Mouse (Mus musculus) embryonic facial prominence, embryonic 15.5 days (tissue): Measurements from ENCODE around the gene Hipk1. TPM values are rescaled to one million over a fixed set of nuclear protein-coding genes. Genes with fewer than 3 reads are reported as not detected.
A peak's percentile ranks its signal among the peaks of the same experiment; 100 is the strongest.
"Not testable (repeated sequence)": the region's sequence is repeated elsewhere in the genome, so short reads cannot be mapped to it uniquely, and the experiment has no call there.

ENCODE experiments used
- ATAC-seq: fragments of 200-750 bp; cut with Nextera tagmentation; 2 replicates; pipeline ENCODE4 v1.8.0; 2017; ENCODE audit warnings: low read depth, moderate TSS enrichment; ENCODE audit not compliant: insufficient number of reproducible peaks, low FRiP score, low TSS enrichment
- H3K27ac ChIP-seq: fragments of 300-500 bp; sonication (generic); replicated peaks from 2 replicates; pipeline ENCODE4 v1.5.1; 2015; ENCODE audit warnings: mild to moderate bottlenecking, inconsistent platforms
- H3K27me3 ChIP-seq: fragments of 300-500 bp; sonication (generic); 2 replicates; pipeline ENCODE4 v1.6.1; 2015; ENCODE audit warnings: inconsistent platforms
- H3K36me3 ChIP-seq: fragments of 300-500 bp; sonication (generic); 2 replicates; pipeline ENCODE4 v1.6.1; 2015; ENCODE audit warnings: mild to moderate bottlenecking, inconsistent platforms
- H3K4me1 ChIP-seq: fragments of 300-500 bp; sonication (generic); 2 replicates; pipeline ENCODE4 v1.6.1; 2015; ENCODE audit warnings: inconsistent platforms
- H3K4me2 ChIP-seq: fragments of 300-500 bp; sonication (generic); replicated peaks from 2 replicates; pipeline ENCODE4 v1.6.1; 2015; ENCODE audit warnings: mild to moderate bottlenecking, inconsistent platforms
- H3K4me3 ChIP-seq: fragments of 300-500 bp; sonication (generic); replicated peaks from 2 replicates; pipeline ENCODE4 v1.5.1; 2015; ENCODE audit warnings: mild to moderate bottlenecking, inconsistent platforms
- H3K9ac ChIP-seq: fragments of 300-500 bp; sonication (generic); 2 replicates; pipeline ENCODE4 v1.6.1; 2015; ENCODE audit warnings: inconsistent platforms
- H3K9me3 ChIP-seq: fragments of 300-500 bp; sonication (generic); replicated peaks from 2 replicates; pipeline ENCODE4 v1.6.1; 2016; ENCODE audit warnings: inconsistent platforms
- WGBS: fragments of 180-500 bp; shearing (Covaris S2); methylation state at CpG from one replicate; pipeline ENCODE4 v1.1.7; 2015; 5-methylcytosine and 5-hydroxymethylcytosine counted together
- polyA plus RNA-seq: library from polyadenylated mRNA; unstranded; fragments of >200 nt; fragmentation: Nextera tagmentation; extraction: Ambion mirVana; gene quantifications from 2 replicates; pipeline ENCODE4 v1.2.1, GENCODE M21; 2015

Hipk1 gene
- polyA plus RNA-seq: 12.4 TPM in 2 replicates

- 9% methylated on average over 47 of the region's 49 CpGs for WGBS
These were observed at the start of gene Hipk1 for GRCm38 (mm10) chr3:103791230-103792110. Gene Hipk1 (minus strand): TSS chr3:103791563.

GRCm38 (mm10) chr3:103840946-103841345 is 49.6 kb upstream of the Hipk1 start:
- H3K9me3 ChIP-seq, H3K27me3 ChIP-seq, H3K4me1 ChIP-seq, H3K36me3 ChIP-seq, ATAC-seq, H3K27ac ChIP-seq, H3K4me2 ChIP-seq, H3K9ac ChIP-seq, H3K4me3 ChIP-seq: not testable (repeated sequence)
- 92% methylated on average over 7 of the region's 7 CpGs for WGBS

More at GRCm38 (mm10) chr3:103791230-103792110, at the start of gene Hipk1:
- Histone ChIP-seq H3K9me3 (no peaks in the 10 kb centered on the region), H3K4me3 (peak within 1 kb of the TSS; percentile 90), H3K36me3 (no peaks in the 10 kb centered on the region), H3K4me1 (peaks cover 22% of the 10 kb centered on the region), H3K27ac (peak within 1 kb of the TSS; percentile 87), H3K4me2 (peak within 1 kb of the TSS; percentile 66), H3K27me3 (no peaks in the 10 kb centered on the region), H3K9ac (peak within 1 kb of the TSS; percentile 75)
- peak; percentile 96 for ATAC-seq

DNA sequence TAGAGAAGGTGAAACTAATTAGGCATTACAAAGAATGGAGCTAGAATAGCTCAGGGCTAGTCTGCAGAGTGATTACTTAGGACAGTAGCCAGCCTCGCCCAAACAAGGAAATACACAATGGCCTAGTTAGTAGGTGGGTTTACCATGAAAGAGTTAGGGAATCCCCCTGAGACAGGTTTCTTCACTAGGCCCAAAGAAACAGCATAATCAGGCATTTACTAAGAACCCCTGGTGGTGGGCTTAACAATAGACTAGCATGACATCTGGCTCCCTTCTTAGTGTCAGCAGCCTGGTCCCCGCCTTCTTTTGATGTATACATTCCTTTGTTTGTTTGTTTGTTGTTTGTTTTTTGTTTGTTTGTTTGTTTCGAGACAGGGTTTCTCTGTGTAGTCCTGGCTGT is 48.8 kb upstream of the Hipk1 start:
- not testable (repeated sequence) for ATAC-seq

GRCm38 (mm10) chr3:103839711-103840110 is 48.3 kb upstream of the Hipk1 start:
- Histone ChIP-seq H3K4me3 (no peak overlapping the region), H3K4me1 (no peaks in the 10 kb centered on the region), H3K9me3 (no peaks in the 10 kb centered on the region), H3K27ac (no peak overlapping the region), H3K4me2 (no peak overlapping the region), H3K9ac (no peak overlapping the region), H3K27me3 (no peaks in the 10 kb centered on the region), H3K36me3 (no peaks in the 10 kb centered on the region)
- ATAC-seq: no peak
- WGBS: 88% methylated on average over 6 of the region's 6 CpGs

More for the DNA sequence above, 48.8 kb upstream of the Hipk1 start:
- H3K36me3 ChIP-seq, H3K4me2 ChIP-seq, H3K27me3 ChIP-seq, H3K9me3 ChIP-seq, H3K4me1 ChIP-seq, H3K4me3 ChIP-seq, H3K9ac ChIP-seq, H3K27ac ChIP-seq: not testable (repeated sequence)
- 84% methylated on average over 3 of the region's 3 CpGs for WGBS

DNA sequence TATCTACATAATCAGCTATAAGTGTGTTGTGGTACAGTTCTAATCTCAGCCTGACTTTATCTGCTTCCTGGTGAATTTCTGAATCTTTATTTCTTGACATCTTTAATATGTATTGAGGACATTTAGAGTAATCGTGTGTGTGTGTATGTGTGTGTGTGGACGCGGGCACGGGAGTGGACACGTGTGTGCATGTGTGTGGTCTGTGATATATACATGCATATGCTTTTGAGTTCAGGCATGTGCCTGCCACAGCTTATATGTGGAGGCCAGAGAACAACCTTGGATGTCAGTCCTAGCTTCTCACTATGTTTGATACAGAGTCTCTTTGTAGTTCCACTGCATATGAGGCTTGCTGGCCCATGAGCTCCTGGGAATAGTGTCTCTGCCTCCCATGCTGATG is 45.1 kb upstream of the Hipk1 start:
- Histone ChIP-seq H3K9ac (no peak overlapping the region), H3K36me3 (no peaks in the 10 kb centered on the region), H3K4me3 (no peak overlapping the region), H3K27ac (no peak overlapping the region), H3K4me1 (no peaks in the 10 kb centered on the region), H3K4me2 (no peak overlapping the region), H3K9me3 (no peaks in the 10 kb centered on the region), H3K27me3 (no peaks in the 10 kb centered on the region)
- no peak for ATAC-seq
- 87% methylated on average over 5 of the region's 5 CpGs for WGBS

DNA sequence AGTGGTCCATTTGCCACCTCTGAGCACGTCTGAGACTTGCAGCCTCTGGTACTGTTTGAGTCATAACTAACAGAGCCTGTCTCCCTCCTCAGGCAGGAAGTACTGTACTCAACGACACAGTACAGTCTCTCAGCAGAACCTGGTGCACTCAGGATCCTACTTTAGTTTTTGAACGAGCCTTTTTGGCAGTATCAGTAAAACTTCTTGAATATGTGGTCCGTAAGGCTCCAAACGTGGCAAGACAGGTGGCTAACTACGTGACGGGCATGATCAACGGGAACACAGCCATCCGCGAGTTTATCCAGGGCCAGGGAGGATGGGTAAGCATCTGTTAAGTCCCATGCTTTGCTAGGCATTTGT is 44.6 kb upstream of the Hipk1 start:
- 72% methylated on average over 10 of the region's 10 CpGs for WGBS

DNA sequence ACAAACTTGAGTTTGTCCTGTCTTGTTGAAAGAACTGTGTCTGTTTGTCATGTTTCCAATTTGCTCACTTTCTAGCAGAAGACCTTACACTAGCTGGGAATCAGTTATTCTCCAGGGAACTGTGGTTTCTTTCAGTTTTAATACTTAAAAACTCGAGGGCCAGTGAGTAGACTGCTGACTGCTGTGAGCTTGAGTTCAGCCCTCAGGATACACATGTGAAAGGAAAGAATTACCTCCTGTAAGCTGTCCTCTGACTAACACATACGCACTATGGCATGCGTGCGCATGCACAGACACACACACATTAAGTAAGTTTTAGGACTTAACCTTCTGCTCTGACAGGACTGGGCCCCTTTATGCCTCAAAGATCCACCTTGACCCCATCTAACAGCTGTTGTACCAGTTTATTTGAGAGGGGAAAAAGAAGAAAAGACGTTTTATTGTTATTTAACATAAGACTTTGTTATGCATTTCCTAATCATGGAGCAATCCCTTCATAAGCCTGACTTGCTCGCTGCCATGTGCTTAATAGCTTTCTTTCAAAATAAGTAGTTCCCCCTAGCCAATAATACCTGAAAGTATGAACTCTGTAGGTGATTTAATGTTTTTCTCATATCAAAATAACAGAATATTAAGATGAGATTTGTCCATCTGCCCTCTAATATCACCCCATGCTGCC is 44.0 kb upstream of the Hipk1 start:
- no peaks in the 10 kb centered on the region for H3K4me1 ChIP-seq
- 43% methylated on average over 6 of the region's 6 CpGs for WGBS
- H3K36me3 ChIP-seq: no peaks in the 10 kb centered on the region
- no peak overlapping the region for H3K9ac ChIP-seq
- H3K4me3 ChIP-seq: no peak overlapping the region
- no peak for ATAC-seq
- no peak overlapping the region for H3K27ac ChIP-seq
- no peak overlapping the region for H3K4me2 ChIP-seq
- H3K9me3 ChIP-seq: no peaks in the 10 kb centered on the region
- H3K27me3 ChIP-seq: no peaks in the 10 kb centered on the region

More for the DNA sequence above, 44.6 kb upstream of the Hipk1 start:
- Histone ChIP-seq H3K4me1 (no peaks in the 10 kb centered on the region), H3K4me3 (no peak overlapping the region), H3K9me3 (no peaks in the 10 kb centered on the region), H3K4me2 (no peak overlapping the region), H3K27me3 (no peaks in the 10 kb centered on the region), H3K36me3 (no peaks in the 10 kb centered on the region), H3K9ac (no peak overlapping the region), H3K27ac (no peak overlapping the region)
- ATAC-seq: no peak

DNA sequence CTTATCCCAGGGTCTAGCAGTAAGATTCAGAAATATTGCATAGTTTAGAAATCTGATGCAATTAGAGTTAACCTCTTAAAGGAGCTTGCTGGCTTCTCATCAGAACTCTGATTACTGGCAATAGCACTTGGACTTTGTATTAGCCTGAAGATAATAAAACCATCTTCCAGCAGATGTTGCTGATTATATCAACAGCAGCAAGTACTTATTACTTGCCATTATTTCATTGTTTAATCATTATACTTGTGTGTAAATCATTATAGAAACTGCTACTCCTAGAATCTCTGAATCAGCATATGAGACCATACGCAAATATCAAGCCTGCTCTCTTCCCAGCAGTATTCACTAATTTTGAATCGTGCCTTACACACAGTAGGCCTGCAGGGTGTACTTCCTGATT is 42.6 kb upstream of the Hipk1 start:
- Histone ChIP-seq H3K27me3 (no peaks in the 10 kb centered on the region), H3K4me1 (no peaks in the 10 kb centered on the region), H3K9me3 (no peaks in the 10 kb centered on the region), H3K27ac (no peak overlapping the region), H3K9ac (no peak overlapping the region), H3K4me3 (no peak overlapping the region), H3K36me3 (no peaks in the 10 kb centered on the region), H3K4me2 (no peak overlapping the region)
- WGBS: 80% methylated on average over 2 of the region's 2 CpGs
- no peak for ATAC-seq

GRCm38 (mm10) chr3:103832426-103832825 is 41.1 kb upstream of the Hipk1 start, which contains the start of gene Bcl2l15:
Gene Bcl2l15 (plus strand): TSS chr3:103832601.
- H3K27me3 ChIP-seq: no peaks in the 10 kb centered on the region
- no peak within 1 kb of the TSS for H3K4me2 ChIP-seq
- H3K4me1 ChIP-seq: no peaks in the 10 kb centered on the region
- no peak within 1 kb of the TSS for H3K4me3 ChIP-seq
- no peak within 1 kb of the TSS for H3K27ac ChIP-seq
- no peak for ATAC-seq
- no peaks in the 10 kb centered on the region for H3K36me3 ChIP-seq
- no peaks in the 10 kb centered on the region for H3K9me3 ChIP-seq
- H3K9ac ChIP-seq: no peak within 1 kb of the TSS

DNA sequence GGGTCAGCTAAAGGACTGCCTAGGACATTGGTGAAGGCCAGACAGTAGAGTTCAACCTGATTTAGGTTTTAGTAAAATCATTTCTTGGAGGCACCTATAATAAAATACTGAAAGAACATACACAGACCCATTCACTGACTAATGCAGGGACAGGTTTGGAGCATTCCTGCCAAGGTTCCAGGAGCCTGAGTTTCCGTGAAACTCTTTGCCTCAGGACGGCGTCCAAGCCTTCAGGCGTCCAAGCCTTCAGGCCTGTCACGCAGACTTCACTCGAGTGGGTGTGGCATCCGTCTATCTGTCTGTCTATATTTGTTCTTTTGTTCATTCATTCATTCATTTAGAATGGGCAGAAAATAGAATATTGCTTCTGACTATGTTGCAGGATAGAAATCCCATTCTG is 39.8 kb upstream of the Hipk1 start:
- Histone ChIP-seq H3K27ac (no peak overlapping the region), H3K36me3 (no peaks in the 10 kb centered on the region), H3K9me3 (no peaks in the 10 kb centered on the region), H3K4me1 (no peaks in the 10 kb centered on the region), H3K9ac (no peak overlapping the region), H3K27me3 (no peaks in the 10 kb centered on the region), H3K4me3 (no peak overlapping the region), H3K4me2 (no peak overlapping the region)
- WGBS: 50% methylated on average over 7 of the region's 7 CpGs
- ATAC-seq: no peak

- WGBS: 42% methylated on average over 1 of the region's 1 CpGs
- H3K27me3 ChIP-seq, H3K4me2 ChIP-seq, H3K9ac ChIP-seq, H3K27ac ChIP-seq, H3K9me3 ChIP-seq, H3K4me3 ChIP-seq, ATAC-seq, H3K36me3 ChIP-seq, H3K4me1 ChIP-seq: not testable (repeated sequence)
These were observed 39.3 kb upstream of the Hipk1 start for GRCm38 (mm10) chr3:103830681-103831080.
